Mouse (Mus musculus) heart, embryonic 16.5 days (tissue): ENCODE measurements around the gene Ptn. TPM values are rescaled to one million over a fixed set of nuclear protein-coding genes. Genes with fewer than 3 reads are reported as not detected.
A peak's percentile ranks its signal among the peaks of the same experiment; 100 is the strongest.

Experiments
- ATAC-seq: fragments of 200-750 bp; cut with Nextera tagmentation; replicated peaks from 2 replicates; pipeline ENCODE4 v1.8.0; 2017; ENCODE audit warnings: moderate number of reproducible peaks; ENCODE audit not compliant: insufficient read depth, low FRiP score; ENCODE audit errors: extremely low read depth
- H3K27ac ChIP-seq: fragments of 300-500 bp; sonication (generic); 2 replicates; pipeline ENCODE4 v1.5.1; 2014; ENCODE audit warnings: mild to moderate bottlenecking, low read length, control low read depth, moderate library complexity
- H3K27me3 ChIP-seq: fragments of 300-500 bp; sonication (generic); 2 replicates; pipeline ENCODE4 v1.6.1; 2014; ENCODE audit warnings: low read length, mixed read lengths; ENCODE audit not compliant: control insufficient read depth, insufficient read depth
- H3K36me3 ChIP-seq: fragments of 300-500 bp; sonication (generic); 2 replicates; pipeline ENCODE4 v1.6.1; 2014; ENCODE audit not compliant: control insufficient read depth, insufficient read depth
- H3K4me1 ChIP-seq: fragments of 300-500 bp; sonication (generic); 2 replicates; pipeline ENCODE4 v1.6.1; 2014; ENCODE audit warnings: low read length, mixed read lengths; ENCODE audit not compliant: control insufficient read depth, insufficient read depth
- H3K4me2 ChIP-seq: fragments of 300-500 bp; sonication (generic); 2 replicates; pipeline ENCODE4 v1.6.1; 2014; ENCODE audit warnings: low read depth, mild to moderate bottlenecking, control low read depth, low read length
- H3K4me3 ChIP-seq: fragments of 300-500 bp; sonication (generic); 2 replicates; pipeline ENCODE4 v1.5.1; 2014; ENCODE audit warnings: mild to moderate bottlenecking, control low read depth, low read length
- H3K9ac ChIP-seq: fragments of 300-500 bp; sonication (generic); 2 replicates; pipeline ENCODE4 v1.6.1; 2014; ENCODE audit warnings: low read length, control low read depth
- H3K9me3 ChIP-seq: fragments of 300-500 bp; sonication (generic); replicated peaks from 2 replicates; pipeline ENCODE4 v1.6.1; 2016; ENCODE audit warnings: low read length; ENCODE audit not compliant: control insufficient read depth
- WGBS: fragments of 180-500 bp; shearing (Covaris S2); extraction: QIAGEN DNeasy Blood & Tissue Kit; methylation state at CpG from one replicate; pipeline ENCODE4 v1.1.7; 2014; 5-methylcytosine and 5-hydroxymethylcytosine counted together
- polyA plus RNA-seq: library from polyadenylated mRNA; unstranded; fragments of >200 nt; fragmentation: Nextera tagmentation; extraction: Ambion mirVana; gene quantifications from 2 replicates; pipeline ENCODE4 v1.2.1, GENCODE M21; 2015

The Ptn gene
- polyA plus RNA-seq, result 245 and 273 TPM in 2 replicates

DNA sequence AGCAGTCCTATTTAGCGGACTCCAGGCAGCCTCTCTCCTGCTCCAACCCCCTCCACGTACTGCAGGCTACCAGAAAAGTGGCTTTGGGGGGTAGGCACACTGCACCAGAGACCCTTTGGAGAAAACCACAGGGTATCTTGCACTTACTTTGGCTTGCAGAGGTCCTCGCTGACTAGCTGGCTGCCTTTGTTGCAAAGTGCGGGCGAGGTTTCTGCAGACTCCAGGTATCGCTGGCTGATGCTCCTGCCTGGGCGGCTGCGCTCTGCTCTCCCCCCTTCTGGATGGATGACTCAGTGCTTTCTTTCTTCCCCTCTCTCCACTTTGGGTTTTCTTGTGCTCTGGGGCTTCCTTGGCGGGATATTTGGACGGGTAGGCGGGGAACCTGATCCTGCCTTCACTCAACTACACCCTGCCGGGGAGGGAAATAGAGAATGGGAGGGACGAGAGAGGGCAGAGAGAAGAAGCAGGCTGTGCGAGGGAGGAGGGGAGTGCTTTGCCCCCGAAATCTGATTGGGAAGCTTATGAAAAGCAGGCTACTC is at the start of gene Ptn:
Ptn (minus strand) TSS at position 474 of the 539 bp plus-strand sequence.
- peak; percentile 77 for ATAC-seq
- Histone ChIP-seq H3K36me3 (no peaks in the 10 kb centered on the region), H3K27ac (peak within 1 kb of the TSS; percentile 61), H3K4me1 (peaks cover 8% of the 10 kb centered on the region), H3K27me3 (no peaks in the 10 kb centered on the region), H3K4me2 (peak within 1 kb of the TSS; percentile 75), H3K4me3 (peak within 1 kb of the TSS; percentile 66), H3K9me3 (no peaks in the 10 kb centered on the region), H3K9ac (peak within 1 kb of the TSS; percentile 77)
- 2% methylated on average over 15 of the region's 15 CpGs for WGBS

DNA sequence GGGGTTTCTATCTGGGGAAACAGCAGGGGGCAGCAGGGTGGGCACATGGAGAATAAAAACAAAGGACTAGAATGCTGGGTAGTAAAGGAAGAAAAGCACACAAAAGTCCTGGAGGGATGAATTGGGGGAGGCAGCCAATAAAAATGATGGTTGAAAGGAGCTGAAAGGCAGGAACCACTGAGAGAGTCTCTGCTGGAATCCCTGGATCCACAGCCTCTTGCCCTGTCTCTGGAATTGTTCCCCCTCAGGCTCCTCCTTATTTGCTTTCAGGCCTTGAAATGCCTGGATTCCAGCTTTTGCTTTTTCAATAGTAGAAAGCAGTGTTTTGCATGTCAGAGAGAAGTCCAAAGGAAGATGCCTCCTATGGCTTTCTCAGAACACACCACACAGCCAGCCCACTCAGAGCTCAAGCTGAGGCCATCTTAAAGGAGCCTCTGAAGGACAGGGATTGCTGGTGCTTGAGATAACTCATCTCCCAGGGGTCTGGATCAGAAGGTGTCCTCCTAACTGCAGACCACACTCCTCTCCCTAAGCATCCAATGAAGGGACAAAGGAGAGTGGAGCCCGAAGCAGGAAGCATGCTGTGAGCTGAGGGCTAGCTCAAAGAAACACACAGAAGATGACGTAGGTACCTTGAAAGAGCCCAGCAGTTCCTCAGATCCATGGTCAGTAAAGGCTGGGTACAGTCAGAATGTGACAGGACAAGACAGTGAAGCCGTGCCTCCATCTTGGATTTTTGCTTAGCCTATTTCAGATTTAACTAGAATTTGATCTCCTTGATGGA is 48.4 kb upstream of the Ptn start:
- WGBS, result 87% methylated on average over 3 of the region's 3 CpGs
- H3K9ac ChIP-seq, result no peak overlapping the region
- H3K27ac ChIP-seq, result no peak overlapping the region
- no peaks in the 10 kb centered on the region for H3K27me3 ChIP-seq
- H3K9me3 ChIP-seq, result no peaks in the 10 kb centered on the region
- H3K36me3 ChIP-seq, result no peaks in the 10 kb centered on the region
- no peak for ATAC-seq
- H3K4me3 ChIP-seq, result no peak overlapping the region
- no peak overlapping the region for H3K4me2 ChIP-seq
- 0 out of 2 replicates have a peak, but pooled peaks cover 3% of the 10 kb centered on the region for H3K4me1 ChIP-seq

DNA sequence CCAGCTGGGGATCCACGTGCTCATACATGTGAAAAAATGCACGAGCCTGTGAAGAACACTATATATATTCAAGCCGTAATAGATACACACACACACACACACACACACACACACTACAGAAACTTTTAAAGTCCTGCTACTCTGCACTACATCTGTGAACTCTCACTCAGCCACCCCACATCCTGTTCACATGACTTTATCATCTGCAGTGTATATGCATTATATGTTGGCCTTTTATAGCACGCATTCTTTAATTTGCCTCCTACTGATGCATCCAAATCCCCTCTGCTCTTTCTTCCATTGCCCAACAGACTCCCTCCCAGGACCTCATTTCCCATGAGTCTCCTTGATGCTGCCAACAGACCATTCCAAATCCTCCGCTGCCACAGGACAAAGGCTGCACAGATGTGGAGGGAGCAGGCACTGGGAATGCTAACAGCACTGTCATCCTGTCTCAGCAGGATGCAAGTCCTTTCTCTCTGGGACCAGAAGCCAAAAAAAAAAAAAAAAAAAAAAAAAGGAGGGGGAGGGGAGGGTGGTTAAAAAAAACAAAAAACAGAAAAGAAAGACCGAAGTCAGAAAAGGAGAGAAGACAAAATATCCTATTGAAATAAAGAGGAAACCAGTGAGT is 47.7 kb upstream of the Ptn start:
- Histone ChIP-seq H3K4me2 (no peak overlapping the region), H3K36me3 (no peaks in the 10 kb centered on the region), H3K9me3 (no peaks in the 10 kb centered on the region), H3K4me1 (0 out of 2 replicates have a peak, but pooled peaks cover 3% of the 10 kb centered on the region), H3K27me3 (no peaks in the 10 kb centered on the region), H3K27ac (peak overlapping the region; percentile 16; the same call in 1 of the 2 replicates), H3K4me3 (no peak overlapping the region), H3K9ac (no peak overlapping the region)
- ATAC-seq, result 0 out of 2 replicates have a peak, but pooled peaks have one; percentile 41
- WGBS, result 52% methylated on average over 6 of the region's 6 CpGs

DNA sequence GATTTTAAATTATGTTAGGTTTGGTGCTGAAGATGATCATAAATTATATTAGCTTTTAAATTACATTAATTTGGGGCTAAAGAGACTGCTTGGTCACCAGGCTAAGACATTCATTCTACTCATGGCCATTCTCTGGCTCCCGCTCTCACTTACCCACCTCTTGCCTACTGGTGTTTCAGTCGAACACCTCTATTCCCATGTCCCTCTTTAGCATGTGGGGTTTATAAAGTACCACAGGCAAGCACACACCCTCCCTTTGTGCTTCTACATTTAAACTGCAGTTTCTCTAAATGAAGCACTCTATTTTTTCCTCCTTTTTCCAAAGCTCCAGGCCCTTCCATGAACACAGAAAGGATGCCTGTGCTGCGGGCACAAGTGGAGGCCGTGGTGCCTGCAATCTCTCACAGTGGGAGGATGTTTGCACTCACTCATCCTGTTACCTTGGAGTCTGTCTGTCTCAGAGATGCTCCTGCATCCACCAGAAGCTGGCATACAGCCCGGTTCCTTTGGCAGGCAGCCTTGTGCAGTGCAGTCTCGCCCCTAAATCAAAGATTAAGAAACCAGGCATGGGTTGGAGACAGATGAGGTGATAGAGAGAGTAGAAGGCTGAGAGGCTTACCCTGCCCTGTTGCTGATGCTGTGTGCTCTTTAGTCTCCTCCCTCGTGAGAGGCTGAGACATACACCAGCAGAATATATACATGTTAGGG is 40.6 kb upstream of the Ptn start:
- Histone ChIP-seq H3K9ac (no peak overlapping the region), H3K36me3 (no peaks in the 10 kb centered on the region), H3K4me2 (no peak overlapping the region), H3K27ac (no peak overlapping the region), H3K27me3 (no peaks in the 10 kb centered on the region), H3K4me3 (no peak overlapping the region), H3K4me1 (no peaks in the 10 kb centered on the region; the same call in none of the 2 replicates), H3K9me3 (no peaks in the 10 kb centered on the region)
- 60% methylated on average over 7 of the region's 7 CpGs for WGBS
- no peak; the same call in 1 of the 2 replicates for ATAC-seq

DNA sequence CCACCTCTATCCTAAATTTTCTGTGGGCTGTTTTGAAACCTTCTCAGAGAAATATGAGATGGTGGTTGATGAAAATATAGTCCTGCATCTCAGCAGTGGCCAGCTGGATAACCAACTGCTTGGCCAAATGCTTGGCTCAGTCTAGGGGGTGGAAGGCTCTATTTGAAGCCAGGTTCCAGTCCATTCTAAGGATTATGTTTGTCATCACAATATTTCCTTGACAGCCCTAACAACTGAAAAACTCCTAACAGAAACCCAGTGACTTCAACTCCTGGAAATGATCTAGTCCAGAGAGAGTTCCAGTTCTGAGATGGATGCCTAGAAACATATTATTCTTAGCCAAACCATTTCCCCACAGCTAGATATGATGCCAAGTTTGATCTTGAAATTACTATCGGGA is 35.3 kb upstream of the Ptn start:
- H3K4me3 ChIP-seq, result no peak overlapping the region
- H3K27ac ChIP-seq, result no peak overlapping the region
- ATAC-seq, result no peak
- peaks cover 9% of the 10 kb centered on the region for H3K4me1 ChIP-seq
- no peaks in the 10 kb centered on the region for H3K9me3 ChIP-seq
- no peaks in the 10 kb centered on the region for H3K27me3 ChIP-seq
- no peak overlapping the region for H3K9ac ChIP-seq
- 59% methylated on average over 1 of the region's 1 CpGs for WGBS
- H3K36me3 ChIP-seq, result no peaks in the 10 kb centered on the region
- no peak overlapping the region for H3K4me2 ChIP-seq

DNA sequence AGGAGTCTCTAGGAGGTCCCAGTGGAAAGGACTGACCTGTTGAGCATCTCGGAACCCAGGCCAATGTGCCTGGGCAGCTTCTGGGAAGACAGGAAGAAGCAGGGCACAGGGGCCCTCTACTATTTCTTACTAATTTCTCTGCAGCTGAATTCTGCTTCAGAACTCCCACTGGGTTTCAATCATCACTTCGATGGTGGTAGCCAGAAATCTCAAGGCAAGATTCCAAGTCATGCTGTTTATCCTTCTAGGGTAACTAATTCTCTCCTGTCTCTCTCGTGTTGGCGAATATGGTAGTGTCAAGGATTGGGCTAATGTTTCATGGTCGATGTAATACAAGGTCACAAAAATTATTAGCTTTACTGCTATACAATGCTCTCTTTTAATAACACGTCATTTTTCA is 34.2 kb upstream of the Ptn start:
- Histone ChIP-seq H3K4me2 (no peak overlapping the region), H3K27me3 (no peaks in the 10 kb centered on the region), H3K4me1 (peaks cover 9% of the 10 kb centered on the region), H3K27ac (no peak overlapping the region), H3K36me3 (no peaks in the 10 kb centered on the region), H3K4me3 (no peak overlapping the region), H3K9ac (no peak overlapping the region), H3K9me3 (no peaks in the 10 kb centered on the region)
- 68% methylated on average over 6 of the region's 6 CpGs for WGBS
- no peak for ATAC-seq

DNA sequence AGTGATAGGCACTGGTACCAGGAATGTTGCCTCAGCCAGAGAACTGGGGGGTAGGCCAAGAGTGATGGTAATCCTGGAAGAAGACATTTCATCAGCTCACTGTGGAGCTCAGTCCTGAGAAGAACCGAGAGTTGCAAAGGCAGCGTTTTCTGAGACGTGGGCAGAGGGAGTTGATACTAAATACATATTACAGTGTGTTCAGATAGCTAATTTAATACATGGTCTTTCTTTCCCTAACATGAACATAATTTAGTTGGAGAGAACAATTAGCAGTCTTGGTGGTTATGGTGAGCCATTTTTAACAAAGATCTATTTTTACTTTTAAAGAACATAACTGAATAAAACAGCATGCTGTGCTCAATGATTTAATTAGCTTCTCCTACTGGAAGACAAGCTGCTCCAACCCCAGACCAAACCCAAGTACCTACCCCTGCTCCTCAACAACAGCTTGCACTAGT is 33.0 kb upstream of the Ptn start:
- Histone ChIP-seq H3K27ac (peak overlapping the region; percentile 48; the same call in 1 of the 2 replicates), H3K4me3 (no peak overlapping the region), H3K4me1 (peaks cover 9% of the 10 kb centered on the region), H3K36me3 (no peaks in the 10 kb centered on the region), H3K4me2 (no peak overlapping the region), H3K9me3 (no peaks in the 10 kb centered on the region), H3K27me3 (no peaks in the 10 kb centered on the region), H3K9ac (no peak overlapping the region)
- no peak for ATAC-seq
- 69% methylated on average over 3 of the region's 3 CpGs for WGBS

DNA sequence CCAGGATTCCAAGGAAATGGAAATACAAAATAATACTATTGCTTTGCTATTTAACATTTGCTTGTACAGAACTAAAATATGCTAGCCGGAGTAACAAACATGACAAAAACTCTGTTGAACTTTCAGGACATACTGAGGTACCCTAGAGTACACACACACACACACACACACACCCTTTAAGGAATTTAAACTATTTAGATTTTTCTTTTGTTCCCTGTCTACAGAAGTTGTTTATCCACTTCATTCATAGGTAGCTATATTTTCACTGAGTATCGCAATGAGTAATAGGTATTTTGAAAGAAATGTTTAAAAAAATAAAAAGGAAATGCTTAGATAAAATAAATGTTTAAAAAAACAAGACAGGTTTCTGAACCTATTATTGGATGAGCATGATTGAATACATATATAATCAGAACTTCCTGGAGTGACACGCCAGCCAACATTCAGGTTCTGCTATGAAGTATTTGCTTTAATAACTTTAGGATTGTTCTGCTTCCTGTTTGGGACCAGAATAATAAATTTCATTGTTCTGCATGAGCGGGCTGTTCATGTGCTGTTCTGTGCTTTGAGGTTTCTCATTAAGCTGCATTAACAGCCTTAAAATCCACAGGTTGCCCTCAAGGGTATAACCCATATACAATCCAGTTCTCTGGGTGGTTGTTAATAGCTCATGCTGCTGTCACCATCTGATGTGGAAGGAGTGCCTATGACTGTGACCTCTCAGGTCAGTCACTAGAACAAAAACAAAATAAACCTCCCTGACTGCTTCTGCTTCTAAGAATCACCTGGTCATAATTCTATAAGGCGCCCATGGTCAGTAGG is 32.3 kb upstream of the Ptn start:
- Histone ChIP-seq H3K36me3 (no peaks in the 10 kb centered on the region), H3K4me2 (no peak overlapping the region), H3K9ac (no peak overlapping the region), H3K9me3 (no peaks in the 10 kb centered on the region), H3K4me3 (no peak overlapping the region), H3K27ac (no peak overlapping the region), H3K27me3 (no peaks in the 10 kb centered on the region), H3K4me1 (peaks cover 9% of the 10 kb centered on the region)
- no peak for ATAC-seq
- 77% methylated on average over 5 of the region's 5 CpGs for WGBS
